Mouse (Mus musculus) kidney, adult 18-20 months (tissue): ENCODE results near the gene Mup12.
"Not testable (repeated sequence)": the region's sequence is repeated elsewhere in the genome, so short reads cannot be mapped to it uniquely, and the experiment has no call there.

Experiments
- DNase-seq: peaks from one replicate; pipeline ENCODE4 v3.0.0; 2021

Gene Mup12

GRCm38 (mm10) chr4:60741226-60741625 lies at the start of gene Mup12:
Gene Mup12, minus strand, starts transcription at chr4:60741326.
- DNase-seq = not testable (repeated sequence)
